Mouse (Mus musculus): ENCODE measurements around the gene Rpl41.
"Not testable (repeated sequence)": the region's sequence is repeated elsewhere in the genome, so short reads cannot be mapped to it uniquely, and the experiment has no call there.

Gene Rpl41

DNA sequence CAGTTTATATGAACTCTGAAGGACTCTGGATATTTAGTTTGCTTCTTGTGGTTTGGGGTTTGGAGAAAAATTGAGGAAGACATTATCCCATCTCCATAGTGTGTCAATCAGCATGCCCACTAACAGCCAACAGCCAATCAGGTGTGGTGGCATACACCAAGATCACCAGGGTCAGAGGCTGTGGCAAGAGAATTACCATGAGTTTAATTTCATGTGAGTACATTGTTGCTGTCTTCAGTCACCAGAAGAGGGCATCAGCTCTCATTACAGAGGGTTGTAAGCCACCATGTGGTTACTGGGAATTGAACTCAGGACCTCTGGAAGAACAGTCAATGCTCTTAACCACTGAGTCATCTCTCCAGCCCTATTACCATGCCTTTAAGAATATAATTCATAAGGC, 7.2 kb upstream of the Rpl41 start:
- CTCF ChIA-PET = no interaction called here

DNA sequence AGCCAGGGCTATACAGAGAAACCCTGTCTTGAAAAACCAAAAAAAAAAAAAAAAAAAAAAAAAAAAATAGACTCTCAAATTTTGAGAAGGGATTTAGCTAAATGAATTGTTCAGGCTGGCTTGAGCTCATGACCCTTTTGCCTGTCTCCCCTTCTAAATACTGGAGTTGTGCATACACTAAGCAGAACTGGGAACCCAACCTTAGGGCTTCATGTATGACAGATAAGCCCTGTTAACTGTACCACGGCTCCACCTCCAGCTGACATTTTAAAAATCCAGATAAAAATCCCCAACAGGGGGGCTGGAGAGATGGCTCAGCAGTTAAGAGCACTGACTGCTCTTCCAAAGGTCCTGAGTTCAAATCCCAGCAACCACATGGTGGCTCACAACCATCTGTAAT, 6.5 kb upstream of the Rpl41 start:
- CTCF ChIA-PET = not testable (repeated sequence)

DNA sequence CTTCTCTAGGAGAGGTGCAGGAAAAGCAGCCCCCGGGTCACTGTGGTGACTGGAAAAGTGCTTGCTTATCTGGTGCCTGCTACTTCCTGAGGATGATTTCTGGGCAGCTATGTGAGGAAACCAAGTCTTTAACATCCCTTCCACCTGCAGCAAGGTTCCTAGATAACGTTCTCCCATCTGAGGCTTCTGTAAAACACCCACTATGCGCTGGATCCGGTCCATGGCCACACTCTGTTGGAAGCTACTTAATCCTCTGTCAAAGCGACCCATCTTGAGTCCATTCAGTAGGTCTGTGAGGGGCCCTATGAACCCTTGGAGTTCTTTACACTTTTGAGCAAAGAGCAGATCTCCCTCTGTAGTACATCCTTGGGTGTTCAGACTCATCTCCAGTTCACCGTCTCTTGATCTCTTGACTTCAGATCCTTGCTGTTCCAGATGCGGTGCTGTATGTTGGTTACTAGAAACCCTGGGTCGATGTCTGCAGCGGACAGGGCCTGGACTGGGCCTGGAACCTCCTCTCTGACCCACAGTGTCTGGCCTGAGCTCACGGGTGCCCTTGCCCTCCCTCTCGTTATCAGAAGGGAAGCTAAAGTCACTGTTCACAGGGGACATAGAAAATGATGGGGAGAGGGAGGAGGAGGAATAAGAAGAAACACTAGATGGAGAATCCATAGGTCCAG, 1.2 kb upstream of the Rpl41 start:
- CTCF ChIA-PET = not testable (repeated sequence)

DNA sequence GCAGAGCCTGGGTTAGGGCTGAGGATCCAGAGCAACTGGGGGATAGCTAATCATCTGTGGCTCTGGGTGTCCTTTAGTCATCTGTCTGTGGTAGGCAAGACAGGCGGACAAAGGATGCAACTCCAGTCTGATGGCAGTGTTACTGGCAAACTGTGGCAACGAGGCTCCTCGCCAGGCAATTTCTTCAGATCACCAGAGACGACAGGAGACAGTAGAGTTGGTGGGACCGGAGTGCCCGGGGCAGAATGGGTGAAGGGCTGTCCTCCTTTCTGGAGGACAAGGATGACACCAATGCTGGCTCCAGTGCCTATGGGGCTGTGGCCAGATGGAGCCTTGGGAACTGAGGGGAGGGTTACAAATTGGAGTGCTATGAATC, 565 bp upstream of the Rpl41 start:
- CTCF ChIA-PET = not testable (repeated sequence)

DNA sequence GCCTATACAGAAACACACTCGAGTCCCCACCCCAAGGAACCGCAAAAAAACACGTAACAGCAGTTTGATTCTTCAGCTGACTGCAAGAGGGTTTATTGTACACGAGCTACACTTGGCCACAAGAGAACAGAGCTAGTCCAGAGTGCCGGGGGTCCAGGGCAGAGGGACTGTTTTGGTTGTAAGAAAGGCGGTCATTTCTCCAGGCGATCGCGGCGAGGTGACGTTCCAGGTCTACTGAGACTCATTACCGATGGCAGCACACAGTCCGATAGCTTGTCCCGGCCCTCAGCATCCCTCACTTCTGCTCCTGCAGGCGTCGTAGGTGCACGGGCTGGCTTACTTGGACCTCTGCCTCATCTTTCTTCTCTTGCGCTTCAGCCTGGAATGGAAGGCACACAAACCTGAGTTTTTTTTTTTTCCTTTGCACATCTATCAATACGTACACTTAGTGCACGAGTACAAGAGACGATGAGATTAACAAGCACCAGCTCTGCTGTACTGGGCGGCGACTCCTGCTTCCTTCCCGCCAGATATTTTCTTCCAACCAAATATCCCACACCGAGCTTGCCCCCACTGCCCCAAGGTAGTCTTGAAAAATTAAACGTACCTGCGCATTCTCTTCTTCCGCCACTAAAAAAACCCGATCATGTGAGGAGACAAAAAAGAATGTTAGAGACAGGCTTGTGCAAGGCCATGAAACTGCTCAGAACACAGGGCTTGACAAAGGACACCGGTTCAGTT, 884 bp downstream of the Rpl41 start:
- CTCF ChIA-PET = not testable (repeated sequence)

DNA sequence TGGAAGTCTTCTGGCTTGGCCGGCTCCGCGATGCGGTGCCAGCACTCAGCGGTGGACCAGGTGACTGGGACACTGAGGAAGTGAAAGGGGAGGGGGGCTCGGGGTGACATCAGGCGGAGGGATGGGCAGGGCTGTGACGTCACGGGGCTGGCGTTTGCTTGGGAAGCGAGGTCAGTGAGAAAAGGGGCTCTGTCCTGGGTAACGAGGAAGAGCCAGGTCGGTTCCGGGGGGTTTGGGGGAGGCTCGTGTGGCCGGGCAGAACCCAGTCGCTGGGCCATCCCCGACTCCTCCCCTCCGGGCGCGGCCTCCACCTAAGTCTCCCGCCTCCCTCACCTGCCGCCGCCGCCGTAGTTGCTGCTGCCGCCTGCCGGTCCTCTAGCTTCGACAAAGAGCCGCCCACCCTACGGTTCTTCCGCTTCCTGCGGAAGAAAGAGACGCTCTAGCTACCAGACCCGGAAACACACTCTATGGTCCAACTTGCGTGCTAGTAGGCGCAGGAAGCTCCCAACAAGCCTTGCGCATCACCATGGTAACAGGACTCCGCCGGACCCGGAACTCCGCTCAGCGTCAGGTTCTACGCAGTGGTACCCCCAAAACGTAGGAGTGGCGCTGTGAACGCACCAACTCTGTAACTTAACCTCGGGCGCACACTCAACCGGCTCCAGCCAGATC, 1.6 kb downstream of the Rpl41 start, which contains the start of gene Zc3h10:
Gene Zc3h10, minus strand, starts transcription at position 414 of the 672 bp plus-strand sequence.
- CTCF ChIA-PET = interaction anchor here (1.1 to 1.4 kb wide), 2 partner anchors 116 to 172 kb away, joined by 4 to 6 read pairs; no protein-coding TSS in a partner anchor

DNA sequence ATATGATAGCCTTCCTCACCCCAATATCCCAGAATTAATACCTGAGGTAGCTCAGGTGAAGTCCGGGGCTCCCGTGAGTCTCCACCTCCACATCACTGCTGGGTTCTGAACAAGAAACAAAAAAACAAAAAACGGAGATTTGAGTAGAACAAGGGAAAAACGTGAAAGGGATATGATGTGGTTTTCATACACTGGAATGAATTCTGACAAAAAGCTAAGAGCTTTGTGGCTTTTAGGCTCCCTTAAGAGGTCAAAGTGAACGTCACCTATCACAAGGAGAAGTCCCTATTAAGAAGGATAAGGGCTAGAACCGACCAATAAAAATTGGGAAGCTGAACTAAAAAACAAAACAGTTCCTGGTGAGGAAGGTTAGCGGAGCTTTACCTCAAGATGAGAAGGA, 2.3 kb downstream of the Rpl41 start:
- CTCF ChIA-PET = interaction anchor here (0.8 to 1.4 kb wide), 4 partner anchors 22 to 171 kb away, joined by 3 to 6 read pairs (median 4); no protein-coding TSS in a partner anchor

DNA sequence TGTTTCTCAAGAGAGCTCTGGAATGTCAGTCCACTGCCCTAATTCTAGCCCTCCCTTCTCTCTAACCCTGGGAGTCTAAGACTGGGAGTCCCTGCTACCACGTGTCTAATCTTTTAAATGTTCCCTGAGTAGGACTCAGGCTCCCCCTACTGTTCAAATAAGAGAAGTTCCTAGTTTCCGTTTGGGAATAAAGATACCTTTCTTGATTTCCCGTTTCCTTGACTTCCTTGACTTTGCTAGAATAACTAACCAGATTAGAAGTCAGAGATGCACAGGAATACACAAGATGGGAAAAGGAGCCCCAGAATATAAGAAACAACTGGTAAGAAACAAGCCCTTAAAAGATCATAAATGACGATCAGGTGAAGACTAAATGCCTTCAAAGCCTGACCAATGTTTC, 2.7 kb downstream of the Rpl41 start:
- CTCF ChIA-PET = interaction anchor here (0.6 to 1.4 kb wide), 5 partner anchors 22 to 171 kb away, joined by 3 to 7 read pairs (median 4); no protein-coding TSS in a partner anchor

DNA sequence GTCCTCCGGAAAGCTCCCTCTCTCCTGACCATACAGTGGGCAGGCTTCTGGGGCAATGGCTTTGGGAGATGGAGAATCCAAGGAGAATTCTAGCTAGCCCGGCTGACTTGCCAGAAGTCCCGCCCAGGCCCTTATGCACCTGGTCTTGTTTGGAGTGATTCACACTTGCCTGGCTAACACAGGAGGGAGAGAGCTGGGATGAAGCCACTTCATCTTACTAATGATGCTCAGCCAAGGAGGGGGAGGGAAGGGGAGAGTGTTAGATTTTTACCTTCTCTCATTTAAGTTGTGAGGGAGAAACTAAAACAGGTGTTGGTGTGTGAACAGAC, 3.6 kb downstream of the Rpl41 start:
- CTCF ChIA-PET = no interaction called here

DNA sequence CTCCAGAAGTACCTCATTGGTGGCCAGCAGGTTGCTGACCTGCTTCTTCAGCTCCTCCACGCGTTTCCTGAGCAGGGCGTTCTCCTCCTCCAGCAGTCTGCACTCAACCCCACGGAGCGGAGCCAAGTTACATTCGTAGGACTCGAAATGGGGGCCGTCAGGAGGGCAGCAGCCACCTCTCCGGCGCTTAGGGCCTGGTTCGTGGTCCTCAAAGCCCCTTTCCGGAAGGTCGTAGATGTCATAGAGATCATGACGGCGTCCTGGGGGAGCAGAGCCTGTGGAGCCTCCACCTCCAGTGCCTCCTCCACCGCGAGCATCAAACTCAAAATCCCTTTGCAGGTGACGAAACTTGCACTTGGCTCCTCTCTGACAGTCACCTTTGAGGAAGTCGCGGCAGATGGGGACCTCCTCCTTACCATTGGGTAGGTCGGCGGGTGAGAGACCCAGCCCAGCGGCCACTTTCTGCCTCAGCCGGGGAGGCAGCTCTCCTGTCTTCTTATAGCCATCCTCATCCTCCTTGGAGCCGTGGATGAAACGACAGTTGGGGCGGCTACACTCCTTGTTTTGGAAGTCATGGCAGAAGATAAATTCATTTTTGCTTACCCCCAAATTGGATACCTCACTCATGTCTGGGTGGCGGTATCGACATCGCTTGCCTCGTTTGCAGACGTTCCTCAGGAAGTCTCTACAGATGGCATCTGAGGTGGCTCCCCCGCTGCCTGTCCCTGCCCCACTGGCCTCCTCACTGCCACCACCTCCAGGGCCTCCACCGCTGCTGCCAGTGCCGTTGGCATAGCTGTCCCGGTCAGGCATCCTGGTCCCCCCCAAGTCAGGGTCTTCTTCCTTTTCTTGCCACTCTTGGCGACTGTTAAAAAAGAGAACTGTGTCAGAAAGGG, 4.2 kb downstream of the Rpl41 start:
- CTCF ChIA-PET = no interaction called here

DNA sequence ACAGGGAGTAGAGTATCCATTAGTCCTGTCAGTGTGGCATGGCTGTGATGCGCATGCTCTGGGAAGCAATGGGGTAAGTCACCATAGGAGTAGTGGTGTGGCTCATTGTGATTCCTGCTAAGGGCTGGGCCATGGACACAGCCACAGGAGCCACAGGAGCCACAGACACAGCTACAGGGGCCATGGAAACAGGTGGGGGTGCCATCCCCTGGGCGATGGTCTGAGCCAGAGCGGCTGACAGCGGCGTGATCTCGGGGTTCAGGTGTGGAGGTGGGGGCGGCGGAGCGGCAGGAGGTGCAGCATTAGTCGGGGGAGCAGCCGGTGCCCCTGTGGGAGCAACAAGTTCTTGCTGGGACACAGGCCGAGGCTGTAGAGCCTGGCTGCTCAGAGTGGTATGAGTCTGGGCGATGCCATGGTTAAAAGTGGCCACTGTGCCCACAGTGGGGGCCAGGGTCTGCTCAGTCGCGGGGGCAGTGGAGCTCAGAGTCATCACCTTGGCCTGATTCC, 4.9 kb downstream of the Rpl41 start:
- CTCF ChIA-PET = no interaction called here

DNA sequence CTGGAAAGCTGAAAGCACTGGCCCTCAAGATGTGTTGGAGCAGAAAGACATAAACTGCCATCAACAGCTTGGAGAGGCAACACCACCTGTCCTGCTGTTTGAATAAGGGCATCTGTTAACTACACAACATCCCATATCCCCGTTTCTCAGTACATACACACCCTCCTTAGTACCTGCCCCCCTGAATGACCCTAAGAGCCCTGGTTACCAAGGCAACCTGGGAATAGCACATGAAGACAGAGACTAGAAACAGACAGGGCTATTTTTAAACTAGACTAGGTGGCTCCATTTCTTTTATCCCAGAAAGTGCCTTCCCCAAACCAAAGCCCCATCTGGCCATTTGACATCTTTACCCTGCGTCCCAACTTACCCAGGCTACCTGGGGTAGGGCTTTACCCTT, 6.0 kb downstream of the Rpl41 start:
- CTCF ChIA-PET = no interaction called here

DNA sequence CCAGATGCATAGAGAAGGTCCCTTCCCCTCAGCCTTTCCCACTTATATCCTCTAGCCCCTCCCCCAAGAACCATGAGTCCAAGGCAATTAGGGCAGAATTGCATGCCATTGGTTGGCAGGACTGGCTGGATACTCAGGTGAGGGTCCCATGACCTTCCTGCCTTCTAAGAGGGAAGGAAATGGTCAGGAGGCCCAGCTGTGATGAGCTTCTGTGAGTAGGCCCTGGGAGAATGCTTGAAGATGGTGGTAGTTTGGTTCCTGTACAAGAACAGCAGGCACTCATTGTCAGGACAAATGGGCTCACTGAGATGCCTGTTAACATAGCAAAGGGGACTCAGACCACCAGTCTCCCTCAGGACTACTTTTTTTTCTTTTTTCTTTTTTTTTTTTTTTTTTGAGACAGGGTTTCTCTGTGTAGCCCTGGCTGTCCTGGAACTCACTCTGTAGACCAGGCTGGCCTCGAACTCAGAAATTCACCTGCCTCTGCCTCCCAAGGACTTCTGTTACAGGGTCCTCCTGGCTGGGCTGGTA, 10.7 kb downstream of the Rpl41 start:
- CTCF ChIA-PET = no interaction called here

DNA sequence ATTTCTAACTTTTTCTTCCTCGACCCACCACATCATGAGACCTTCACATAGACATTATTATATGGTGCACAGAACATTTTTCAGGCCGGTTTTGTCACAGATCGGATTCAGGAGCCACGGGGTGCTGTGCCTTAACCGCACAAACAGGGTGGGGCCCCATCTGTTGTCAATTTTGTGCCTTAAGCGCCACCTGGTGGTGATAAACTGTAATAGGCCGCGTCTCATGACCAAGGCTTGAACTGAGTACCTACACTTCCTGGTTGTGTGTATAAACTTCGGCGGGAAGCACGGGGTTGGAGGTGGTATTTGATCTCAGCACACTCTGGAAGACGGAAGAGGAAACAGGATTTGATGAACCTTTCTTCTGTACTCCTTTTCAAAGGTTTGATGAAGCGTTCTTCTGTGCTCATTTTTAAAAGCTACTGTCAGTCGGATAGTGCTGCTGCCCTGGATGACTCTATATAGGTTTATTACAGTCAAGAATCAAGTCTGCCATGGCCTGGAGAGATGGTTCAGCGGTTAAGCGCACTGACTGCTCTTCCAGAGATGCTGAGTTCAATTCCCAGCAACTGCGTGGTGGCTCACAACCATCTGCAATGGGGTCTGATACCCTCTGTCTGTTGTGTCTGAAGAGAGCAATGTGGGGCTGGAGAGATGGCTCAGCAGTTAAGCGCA, 12.7 kb downstream of the Rpl41 start:
- CTCF ChIA-PET = no interaction called here

DNA sequence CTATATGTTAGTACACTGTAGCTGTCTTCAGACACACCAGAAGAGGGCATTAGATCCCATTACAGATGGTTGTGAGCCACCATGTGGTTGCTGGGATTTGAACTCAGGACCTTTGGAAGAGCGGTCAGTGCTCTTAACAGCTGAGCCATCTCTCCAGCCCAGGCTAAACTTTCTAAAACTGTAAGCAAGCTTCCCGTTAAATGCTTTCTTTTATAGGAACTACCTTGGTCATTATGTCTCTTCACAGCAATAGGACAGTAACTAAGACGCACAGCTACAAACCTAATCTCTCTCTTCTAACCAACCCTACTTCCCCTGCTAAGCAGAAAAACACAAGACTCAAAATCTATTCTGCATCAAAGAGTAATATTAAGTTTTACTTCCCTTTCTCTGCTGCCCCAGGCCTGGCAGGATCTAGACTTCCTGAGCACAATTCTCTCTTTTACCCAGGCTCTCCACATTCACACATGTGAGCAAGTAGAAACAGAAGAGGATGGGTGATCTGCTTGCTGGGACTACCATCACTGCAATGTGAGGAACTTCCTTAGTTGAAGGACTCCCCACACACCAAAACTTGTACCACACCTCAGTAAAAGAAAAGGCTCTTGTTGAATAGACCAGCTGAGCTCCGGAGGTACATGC, 13.4 kb downstream of the Rpl41 start:
- CTCF ChIA-PET = interaction anchor here (0.6 to 1.1 kb wide), 3 partner anchors 9 to 18 kb away, joined by 3 read pairs; no protein-coding TSS in a partner anchor

DNA sequence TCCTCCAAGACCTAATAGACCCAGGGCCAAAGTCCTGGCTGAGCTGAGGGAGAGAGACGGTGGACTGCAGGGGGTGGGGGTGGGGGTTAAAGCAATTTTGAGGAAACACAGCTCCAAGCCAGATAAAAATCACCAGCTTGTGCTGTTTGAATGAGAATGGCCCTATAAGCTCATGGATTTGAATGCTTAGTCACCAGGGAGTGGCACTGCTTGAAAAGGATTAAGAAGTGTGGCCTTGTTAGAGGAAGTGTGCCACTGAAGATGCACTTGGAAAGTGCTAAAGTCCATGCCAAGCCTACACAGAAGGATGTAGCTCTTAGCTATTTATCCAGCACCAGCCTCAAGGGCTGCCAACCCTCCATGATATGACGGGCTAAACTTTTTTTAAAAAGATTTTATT, 13.9 kb downstream of the Rpl41 start:
- CTCF ChIA-PET = interaction anchor here (0.6 to 1.1 kb wide), 3 partner anchors 9 to 17 kb away, joined by 3 read pairs; no protein-coding TSS in a partner anchor

DNA sequence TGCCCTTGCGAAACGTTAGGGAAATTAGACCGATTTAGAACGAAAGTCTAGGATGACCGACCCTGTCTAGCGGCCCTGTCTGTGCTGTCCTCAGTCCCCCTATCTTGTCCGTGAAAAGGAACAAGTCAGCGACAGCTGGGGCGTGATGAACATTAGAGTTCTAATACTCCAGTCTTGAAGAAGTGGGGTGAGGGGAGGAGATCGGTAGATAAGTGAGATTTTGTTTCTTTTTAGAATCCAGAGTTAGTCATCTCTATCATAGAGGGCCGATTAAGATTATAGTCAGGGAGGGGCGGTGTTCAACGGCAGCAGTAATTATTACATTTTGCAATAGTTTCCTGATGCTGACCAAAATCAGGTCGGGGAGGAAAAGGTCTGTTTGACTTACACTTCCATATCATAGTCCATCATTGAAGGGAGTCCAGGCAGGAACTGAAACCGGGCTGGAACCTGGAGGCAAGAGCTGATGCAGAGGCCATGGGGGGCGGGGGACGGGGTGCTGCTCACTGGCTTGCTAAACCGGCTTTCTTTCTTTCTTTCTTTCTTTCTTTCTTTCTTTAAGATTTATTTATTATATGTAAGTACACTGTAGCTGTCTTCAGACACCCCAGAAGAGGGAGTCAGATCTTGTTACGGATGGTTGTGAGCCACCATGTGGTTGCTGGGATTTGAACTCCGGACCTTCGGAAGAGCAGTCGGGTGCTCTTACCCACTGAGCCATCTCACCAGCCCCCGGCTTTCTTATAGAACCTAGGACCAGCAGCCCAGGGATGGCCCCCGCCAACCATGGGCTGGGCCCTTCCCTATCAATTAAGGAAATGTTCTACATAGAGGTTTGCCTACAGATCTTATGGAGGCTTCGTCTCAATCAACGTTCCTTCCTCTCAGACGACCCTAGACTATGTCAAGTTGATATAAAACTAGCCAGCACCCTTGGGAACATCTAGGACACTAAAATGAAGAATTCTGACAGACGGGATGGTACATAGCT, 22.4 kb downstream of the Rpl41 start:
- CTCF ChIA-PET = interaction anchor here (0.7 to 1.1 kb wide), 2 partner anchors 9 to 349 kb away, joined by 3 to 6 read pairs; no protein-coding TSS in a partner anchor

DNA sequence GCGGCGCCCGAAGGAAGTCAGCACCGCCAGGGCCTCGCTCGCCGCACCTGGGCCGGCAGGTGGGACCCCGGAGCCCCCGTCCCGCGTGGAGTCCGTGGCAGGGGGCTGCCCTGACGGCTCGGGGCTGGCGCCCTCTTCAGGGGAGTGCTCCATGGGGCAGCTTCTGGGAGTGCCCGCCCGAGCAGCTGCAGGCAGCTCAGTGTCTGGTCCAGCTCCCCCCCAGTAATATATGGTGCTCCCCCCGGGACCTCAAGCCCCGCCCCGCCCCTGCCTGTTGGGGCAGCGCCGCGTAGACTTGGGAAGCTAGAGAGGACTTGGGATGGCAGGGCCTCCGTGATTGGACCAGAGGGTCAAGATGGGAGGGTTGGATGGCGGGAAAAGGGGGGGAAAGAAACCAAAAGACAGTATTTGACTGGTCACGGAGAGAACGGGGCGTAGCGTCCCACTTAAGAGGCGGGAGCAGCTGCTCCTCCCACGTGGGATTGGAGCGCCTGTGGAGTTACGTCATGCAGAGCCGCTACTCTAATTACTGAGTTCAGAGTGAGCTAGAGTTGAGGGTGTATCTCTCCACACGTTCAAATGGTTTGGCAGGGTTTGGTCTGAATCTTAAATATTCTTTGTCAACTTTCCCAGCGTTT, 23.3 kb downstream of the Rpl41 start, which contains the start of gene Esyt1:
Gene Esyt1, minus strand, starts transcription at position 201 of the 638 bp plus-strand sequence.
- CTCF ChIA-PET = interaction anchor here (0.9 to 1.6 kb wide), 3 partner anchors 9 to 27 kb away, joined by 3 read pairs; partner anchors contain the start of gene Myl6b

Measured in spleen, embryonic (tissue).